Mouse (Mus musculus) liver, embryonic 16.5 days (tissue): ENCODE results near the gene Dnajc17. TPM values are rescaled to one million over a fixed set of nuclear protein-coding genes. Genes with fewer than 3 reads are reported as not detected.
A peak's percentile ranks its signal among the peaks of the same experiment; 100 is the strongest.

ENCODE experiments used
- ATAC-seq: fragments of 200-750 bp; cut with Nextera tagmentation; 2 replicates; pipeline ENCODE4 v1.8.0; 2017; ENCODE audit warnings: low read depth, mild to moderate bottlenecking, moderate number of reproducible peaks, moderate library complexity
- H3K27ac ChIP-seq: fragments of 300-500 bp; sonication (generic); 2 replicates; pipeline ENCODE4 v1.5.1; 2014; ENCODE audit warnings: mild to moderate bottlenecking, low read length
- H3K27me3 ChIP-seq: fragments of 300-500 bp; sonication (generic); 2 replicates; pipeline ENCODE4 v1.6.1; 2014; ENCODE audit warnings: low read depth, low read length, mixed read lengths; ENCODE audit not compliant: control insufficient read depth, insufficient read depth
- H3K36me3 ChIP-seq: fragments of 300-500 bp; sonication (generic); 2 replicates; pipeline ENCODE4 v1.6.1; 2014; ENCODE audit warnings: mild to moderate bottlenecking; ENCODE audit not compliant: control insufficient read depth, insufficient read depth
- H3K4me1 ChIP-seq: fragments of 300-500 bp; sonication (generic); 2 replicates; pipeline ENCODE4 v1.6.1; 2014; ENCODE audit warnings: low read depth, low read length, mixed read lengths; ENCODE audit not compliant: control insufficient read depth
- H3K4me2 ChIP-seq: fragments of 300-500 bp; sonication (generic); 2 replicates; pipeline ENCODE4 v1.6.1; 2014; ENCODE audit warnings: low read depth, low read length, mixed read lengths
- H3K4me3 ChIP-seq: fragments of 300-500 bp; sonication (generic); 2 replicates; pipeline ENCODE4 v1.5.1; 2014; ENCODE audit warnings: low read depth, mild to moderate bottlenecking, low read length
- H3K9ac ChIP-seq: fragments of 300-500 bp; sonication (generic); 2 replicates; pipeline ENCODE4 v1.6.1; 2014; ENCODE audit warnings: low read depth, low read length
- H3K9me3 ChIP-seq: fragments of 300-500 bp; sonication (generic); replicated peaks from 2 replicates; pipeline ENCODE4 v1.6.1; 2016; ENCODE audit warnings: low read length; ENCODE audit not compliant: control insufficient read depth
- WGBS: fragments of 180-500 bp; shearing (Covaris S2); extraction: QIAGEN DNeasy Blood & Tissue Kit; methylation state at CpG from one replicate; pipeline ENCODE4 v1.1.7; 2014; ENCODE audit not compliant: insufficient replicate concordance; 5-methylcytosine and 5-hydroxymethylcytosine counted together
- polyA plus RNA-seq: library from polyadenylated mRNA; unstranded; fragments of >200 nt; fragmentation: Nextera tagmentation; extraction: Ambion mirVana; gene quantifications from 2 replicates; pipeline ENCODE4 v1.2.1, GENCODE M21; 2015

Dnajc17 gene
- polyA plus RNA-seq, 1 experiment from 2014 or later: 6.6 TPM

GRCm38 (mm10) chr2:119240819-119241186, 32.2 kb upstream of the Dnajc17 start:
- H3K27ac ChIP-seq: no peak overlapping the region
- no peak overlapping the region for H3K4me3 ChIP-seq
- H3K27me3 ChIP-seq: peaks cover 41% of the 10 kb centered on the region
- H3K4me2 ChIP-seq: no peak overlapping the region
- no peaks in the 10 kb centered on the region; the same call in 1 of the 2 replicates for H3K4me1 ChIP-seq
- ATAC-seq: no peak
- H3K9me3 ChIP-seq: no peaks in the 10 kb centered on the region
- no peak overlapping the region for H3K9ac ChIP-seq
- no peaks in the 10 kb centered on the region for H3K36me3 ChIP-seq
- WGBS: 60% methylated on average over 4 of the region's 4 CpGs

- WGBS: 53% methylated on average over 4 of the region's 4 CpGs
- no peak for ATAC-seq
These were observed 31.7 kb upstream of the Dnajc17 start for GRCm38 (mm10) chr2:119240075-119240818.

GRCm38 (mm10) chr2:119238671-119239070, 30.1 kb upstream of the Dnajc17 start:
- Histone ChIP-seq H3K27me3 (peaks cover 52% of the 10 kb centered on the region), H3K4me2 (no peak overlapping the region), H3K36me3 (no peaks in the 10 kb centered on the region), H3K9me3 (no peaks in the 10 kb centered on the region), H3K27ac (no peak overlapping the region), H3K4me3 (no peak overlapping the region), H3K4me1 (no peaks in the 10 kb centered on the region; the same call in 1 of the 2 replicates), H3K9ac (no peak overlapping the region)
- 51% methylated on average over 2 of the region's 2 CpGs for WGBS
- no peak for ATAC-seq

More at GRCm38 (mm10) chr2:119240075-119240818, 31.7 kb upstream of the Dnajc17 start:
- Histone ChIP-seq H3K36me3 (no peaks in the 10 kb centered on the region), H3K27me3 (peaks cover 47% of the 10 kb centered on the region), H3K9ac (no peak overlapping the region), H3K4me1 (no peaks in the 10 kb centered on the region; the same call in 1 of the 2 replicates), H3K27ac (no peak overlapping the region), H3K4me3 (no peak overlapping the region), H3K4me2 (no peak overlapping the region), H3K9me3 (no peaks in the 10 kb centered on the region)

- Histone ChIP-seq H3K9ac (no peak overlapping the region), H3K27me3 (peaks cover 53% of the 10 kb centered on the region), H3K27ac (no peak overlapping the region), H3K4me2 (peak overlapping the region; percentile 67), H3K9me3 (no peaks in the 10 kb centered on the region), H3K4me3 (peak overlapping the region; percentile 54), H3K36me3 (no peaks in the 10 kb centered on the region), H3K4me1 (no peaks in the 10 kb centered on the region; the same call in 1 of the 2 replicates)
- WGBS: 6% methylated on average over 31 of the region's 31 CpGs
- ATAC-seq: no peak
These were observed 29.3 kb upstream of the Dnajc17 start for GRCm38 (mm10) chr2:119237871-119238220.

- H3K27me3 ChIP-seq: peaks cover 53% of the 10 kb centered on the region
- H3K4me3 ChIP-seq: peak within 1 kb of the TSS; percentile 54
- H3K27ac ChIP-seq: no peak within 1 kb of the TSS
- H3K9ac ChIP-seq: no peak within 1 kb of the TSS
- 1% methylated on average over 72 of the region's 73 CpGs for WGBS
- ATAC-seq: no peak; the same call in 1 of the 2 replicates
- peak within 1 kb of the TSS; percentile 67 for H3K4me2 ChIP-seq
- H3K4me1 ChIP-seq: no peaks in the 10 kb centered on the region; the same call in 1 of the 2 replicates
- H3K36me3 ChIP-seq: no peaks in the 10 kb centered on the region
- H3K9me3 ChIP-seq: no peaks in the 10 kb centered on the region
These were observed 28.7 kb upstream of the Dnajc17 start, which contains the start of gene Spint1 for GRCm38 (mm10) chr2:119237210-119237870. Gene Spint1 (plus strand): TSS chr2:119237362.

GRCm38 (mm10) chr2:119236682-119237209, 28.2 kb upstream of the Dnajc17 start:
- peaks cover 53% of the 10 kb centered on the region for H3K27me3 ChIP-seq
- H3K4me3 ChIP-seq: peak overlapping the region; percentile 54
- ATAC-seq: no peak
- 13% methylated on average over 25 of the region's 25 CpGs for WGBS
- no peaks in the 10 kb centered on the region; the same call in 1 of the 2 replicates for H3K4me1 ChIP-seq
- no peaks in the 10 kb centered on the region for H3K9me3 ChIP-seq
- H3K36me3 ChIP-seq: no peaks in the 10 kb centered on the region
- H3K27ac ChIP-seq: no peak overlapping the region
- H3K9ac ChIP-seq: no peak overlapping the region
- peak overlapping the region; percentile 67 for H3K4me2 ChIP-seq

GRCm38 (mm10) chr2:119229775-119230704, 21.4 kb upstream of the Dnajc17 start, which contains the start of gene Ppp1r14d:
Gene Ppp1r14d (minus strand): TSS chr2:119229906.
- WGBS: 43% methylated on average over 6 of the region's 6 CpGs
- Histone ChIP-seq H3K36me3 (no peaks in the 10 kb centered on the region), H3K27me3 (peaks cover 7% of the 10 kb centered on the region; the same call in 1 of the 2 replicates), H3K27ac (no peak within 1 kb of the TSS), H3K4me3 (no peak within 1 kb of the TSS), H3K4me2 (no peak within 1 kb of the TSS), H3K4me1 (no peaks in the 10 kb centered on the region), H3K9ac (no peak within 1 kb of the TSS), H3K9me3 (no peaks in the 10 kb centered on the region)
- ATAC-seq: no peak

- peak overlapping the region; percentile 69 for H3K9ac ChIP-seq
- H3K4me1 ChIP-seq: peaks cover 17% of the 10 kb centered on the region
- no peaks in the 10 kb centered on the region for H3K9me3 ChIP-seq
- peak overlapping the region; percentile 39 for H3K27ac ChIP-seq
- under 1% methylated on average over 13 of the region's 13 CpGs for WGBS
- H3K4me2 ChIP-seq: peak overlapping the region; percentile 70
- peak overlapping the region; percentile 88 for H3K4me3 ChIP-seq
- no peaks in the 10 kb centered on the region for H3K27me3 ChIP-seq
- H3K36me3 ChIP-seq: no peaks in the 10 kb centered on the region; the same call in none of the 2 replicates
- ATAC-seq: no peak
These were observed 547 bp upstream of the Dnajc17 start for GRCm38 (mm10) chr2:119209176-119209507.
